Mouse (Mus musculus) subcutaneous adipose tissue, adult 2 months (tissue): ENCODE results near the gene Cyp4a31. TPM values are rescaled to one million over a fixed set of nuclear protein-coding genes. Genes with fewer than 3 reads are reported as not detected.

Experiments used
- polyA plus RNA-seq: library from polyadenylated mRNA; depleted of rRNA; stranded (reverse); fragments of >200 nt; gene quantifications from 2 replicates; pipeline ENCODE4 v1.2.3, GENCODE M21; 2012; ENCODE audit warnings: low replicate concordance; rRNA removed

The Cyp4a31 gene
- polyA plus RNA-seq: not detected in 2 replicates

DNA sequence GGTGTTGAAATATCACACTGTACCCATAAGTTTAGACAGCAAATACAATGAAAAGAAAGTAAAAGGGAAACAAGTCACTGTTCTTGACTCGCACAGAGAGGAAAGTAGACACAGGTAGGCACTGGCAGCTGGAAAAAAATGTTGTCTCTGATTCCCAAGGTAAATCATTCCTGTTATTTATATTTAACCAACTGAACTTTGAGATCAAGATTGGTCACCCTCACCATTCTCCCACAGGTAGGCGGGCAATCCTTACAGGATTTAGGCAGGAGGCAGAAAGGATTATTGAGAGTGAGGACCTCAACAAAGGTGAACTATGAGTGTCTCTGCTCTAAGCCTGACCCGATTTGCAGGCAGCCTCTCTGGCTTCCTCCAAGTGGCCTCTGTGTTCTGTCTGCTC lies at the start of gene Cyp4a31:
Gene Cyp4a31 (plus strand): TSS at position 249 of the 400 bp plus-strand sequence.

DNA sequence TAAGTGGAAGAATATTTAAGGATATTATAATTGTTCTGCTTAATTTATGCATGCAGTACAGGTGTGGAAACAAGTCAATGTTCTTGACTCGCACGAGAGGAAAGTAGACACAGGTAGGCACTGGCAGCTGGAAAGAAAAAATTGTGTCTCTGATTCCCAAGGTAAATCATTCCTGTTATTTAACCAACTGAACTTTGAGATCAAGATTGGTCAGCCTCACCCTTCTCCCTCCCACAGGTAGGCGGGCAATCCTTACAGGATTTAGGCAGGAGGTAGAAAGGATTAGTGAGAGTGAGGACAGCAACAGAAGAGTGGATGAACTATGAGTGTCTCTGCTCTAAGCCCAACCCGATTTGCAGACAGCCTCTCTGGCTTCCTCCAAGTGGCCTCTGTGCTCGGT lies 45.4 kb upstream of the Cyp4a31 start, which contains the start of gene Cyp4a10:
Gene Cyp4a10 (plus strand): TSS at position 265 of the 400 bp plus-strand sequence.

DNA sequence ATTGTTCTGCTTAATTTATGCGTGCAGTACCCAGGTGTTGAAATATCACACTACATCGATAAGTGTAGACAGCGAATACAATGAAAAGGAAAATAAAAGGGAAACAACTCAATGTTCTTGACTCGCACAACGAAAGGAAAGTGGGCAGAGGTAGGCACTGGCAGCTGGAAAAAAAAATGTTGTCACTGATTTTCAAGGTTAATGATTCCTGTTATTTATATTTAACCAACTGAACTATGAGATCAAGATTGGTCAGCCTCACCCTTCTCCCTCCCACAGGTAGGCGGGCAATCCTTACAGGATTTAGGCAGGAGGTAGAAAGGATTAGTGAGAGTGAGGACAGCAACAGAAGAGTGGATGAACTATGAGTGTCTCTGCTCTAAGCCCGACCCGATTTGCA lies 37.2 kb downstream of the Cyp4a31 start, which contains the start of gene Cyp4a32:
Gene Cyp4a32 (plus strand): TSS at position 359 of the 400 bp plus-strand sequence.

Other genes starting within 250 kb of the Cyp4a31 start
- gene Cyp4a12b, start 152.0 kb upstream of the Cyp4a31 start, polyA plus RNA-seq: not detected in 2 replicates
- gene Cyp4a30b, start 111.0 kb upstream of the Cyp4a31 start, polyA plus RNA-seq: not detected in 2 replicates
- 0.10 TPM in 1 of 2 replicates, not detected in the other for gene Cyp4a14, start 67.5 kb upstream of the Cyp4a31 start, polyA plus RNA-seq
- gene Cyp4a10, start 45.4 kb upstream of the Cyp4a31 start, polyA plus RNA-seq: 0.19 TPM in 1 of 2 replicates, not detected in the other
- not detected in 2 replicates for gene Cyp4a32, start 37.3 kb downstream of the Cyp4a31 start, polyA plus RNA-seq
- 54.4 and 242 TPM in 2 replicates for gene Cyp4b1, start 84.1 kb downstream of the Cyp4a31 start, polyA plus RNA-seq
- 29.8 and 30.9 TPM in 2 replicates for gene Efcab14, start 174.1 kb downstream of the Cyp4a31 start, polyA plus RNA-seq
- gene Tex38, start 217.4 kb downstream of the Cyp4a31 start, polyA plus RNA-seq: 0.33 TPM in 1 of 2 replicates, not detected in the other
- gene Atpaf1, start 221.2 kb downstream of the Cyp4a31 start, polyA plus RNA-seq: 21.9 and 32.7 TPM in 2 replicates